Comparison of ENCODE assay signal across 17 mouse cellular contexts in the genomic region with DNA sequence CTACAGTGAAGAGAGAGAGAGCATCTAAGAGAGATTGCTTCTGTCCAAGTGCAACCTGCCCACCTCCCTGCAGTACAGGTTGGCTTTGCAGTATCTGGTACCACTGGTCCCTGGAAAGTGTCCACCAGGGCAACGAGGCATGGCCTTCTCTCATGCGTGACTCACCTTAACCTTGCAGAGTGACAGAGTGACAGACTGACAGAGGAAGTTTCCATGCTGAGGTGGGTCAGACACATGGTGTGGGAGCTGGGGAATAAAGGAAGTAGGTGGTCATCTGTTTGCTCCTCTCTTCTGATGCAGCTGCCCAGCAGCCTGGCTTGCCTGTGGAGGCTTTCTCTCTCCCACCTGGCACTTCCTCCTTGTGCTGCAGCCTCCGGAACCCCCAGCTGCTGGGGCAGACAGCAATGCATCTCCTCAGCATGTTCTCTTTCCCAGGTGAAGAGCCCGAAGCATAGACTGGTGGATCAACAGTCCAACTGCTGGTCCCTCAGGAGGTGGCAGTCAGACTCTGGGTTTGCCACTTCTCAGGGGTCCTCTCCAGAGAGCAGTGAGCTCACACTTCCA. TPM values are rescaled to one million over a fixed set of nuclear protein-coding genes. Genes with fewer than 3 reads are reported as not detected.
A peak's percentile ranks its signal among the peaks of the same experiment; 100 is the strongest.
DNase-seq lines count a peak whose midpoint lies in the region; ATAC-seq and TF ChIP-seq lines count a peak whose summit lies in the region.
"Had no signal": no experiment of that assay in that cellular context is flagged by ENCODE, and none has a peak within 500 bp of the region (broad histone marks: within the 10 kb centered on the region; RNA-seq: fewer than 3 reads in every experiment).

No protein-coding gene starts in this region.

- no peak overlapping the region for H3K4me3 ChIP-seq in CH12.LX (replicated peaks in 1 of 3; ENCODE audit: low read depth in 2 of 3, low read length in 2 of 3, poor library complexity in 1 of 3)
- H3K4me3 ChIP-seq in lung, adult 2 months (replicated peaks; ENCODE audit: extremely low read depth, low read depth, low read length): no peak overlapping the region
- H3K4me3 ChIP-seq: embryonic facial prominence, embryonic 12.5 days; hindbrain, embryonic 10.5 days; neural tube, embryonic 12.5 days had no signal

- peak; percentile 47 to 61 for DNase-seq in kidney, postnatal 25 days
- DNase-seq in kidney, adult 18-20 months: no peak
- DNase-seq in CH12.LX (ENCODE audit: extremely low read depth): peak; percentile 39
- peak; percentile 51 to 73 for DNase-seq in adrenal gland, postnatal 36 days
- DNase-seq in ovary, adult 18-20 months (ENCODE audit: low spot score): no peak
- no peak for DNase-seq in lung, adult 2 months
- DNase-seq: cerebellum, postnatal 14 days; gastrocnemius, postnatal 36 days; kidney, postnatal 4 days; layer of hippocampus, postnatal 36 days; right cerebral cortex, postnatal 4 days had no signal

- H3K9ac ChIP-seq in CH12.LX (ENCODE audit: insufficient read depth, low read depth): no peak overlapping the region
- H3K9ac ChIP-seq: embryonic facial prominence, embryonic 12.5 days; liver, embryonic 14.5 days; neural tube, embryonic 12.5 days had no signal

- H3K27me3 ChIP-seq in CH12.LX (replicated peaks): no peaks in the 10 kb centered on the region
- H3K27me3 ChIP-seq: embryonic facial prominence, embryonic 12.5 days; neural tube, embryonic 12.5 days had no signal

- peak overlapping the region; percentile 31; the same call in 1 of the 2 replicates for H3K27ac ChIP-seq in CH12.LX (ENCODE audit: insufficient read depth, low read depth)
- H3K27ac ChIP-seq: embryonic facial prominence, embryonic 12.5 days; hindbrain, embryonic 10.5 days; liver, embryonic 14.5 days; neural tube, embryonic 12.5 days had no signal

- H3K4me1 ChIP-seq in CH12.LX (ENCODE audit: control insufficient read depth in 1 of 2, insufficient read depth in 2 of 2): peaks cover 10 to 66% of the 10 kb centered on the region in 2 experiments
- peaks cover 6% of the 10 kb centered on the region for H3K4me1 ChIP-seq in lung, adult 2 months (ENCODE audit: control insufficient read depth, insufficient read depth, low read length)

- H3K4me2 ChIP-seq in CH12.LX (ENCODE audit: insufficient read depth, low read depth, poor library complexity, severe bottlenecking): no peak overlapping the region
- H3K4me2 ChIP-seq: embryonic facial prominence, embryonic 12.5 days; neural tube, embryonic 12.5 days had no signal

- TF ChIP-seq CTCF in CH12.LX (conservative IDR thresholded peaks at IDR 0.05 in 1 of 2, IDR thresholded peaks at IDR 0.05 in 1 of 2; ENCODE audit: low read depth in 2 of 2, low read length in 2 of 2): no peak
- TF ChIP-seq CTCF in lung, adult 2 months (IDR thresholded peaks at IDR 0.05; ENCODE audit: insufficient read depth, low read length): no peak

- peaks cover 31 to 79% of the 10 kb centered on the region in 2 experiments for H3K36me3 ChIP-seq in CH12.LX (replicated peaks in 1 of 2; ENCODE audit: control insufficient read depth in 1 of 2, insufficient read depth in 1 of 2, low read length in 1 of 2)

- peak; percentile 62 for ATAC-seq in megakaryocyte progenitor cell, adult 5-6 weeks (replicated peaks; ENCODE audit: poor library complexity)
- no peak for ATAC-seq in erythroblast, adult 5-6 weeks (replicated peaks; ENCODE audit: low FRiP score, poor library complexity, severe bottlenecking)

- H3K79me2 ChIP-seq in CH12.LX (replicated peaks; ENCODE audit: control insufficient read depth, extremely low read depth, insufficient read depth, poor library complexity, severe bottlenecking): no peaks in the 10 kb centered on the region

- in situ Hi-C loops in CH12.LX (cut with MboI; ENCODE audit: low pct_ligation_motif_present, low pct_unique_long_range_greater_than_20kb, low sequenced_read_pairs): no loop called here

- peak; percentile 63 for TF ChIP-seq EP300 in CH12.LX (IDR thresholded peaks at IDR 0.05; ENCODE audit: low read length)

- no peak for TF ChIP-seq RAD21 in CH12.LX (IDR thresholded peaks at IDR 0.05; ENCODE audit: low read depth, low read length)

- dilution Hi-C loops in CH12.LX (cut with MboI; ENCODE audit: extremely low pct_ligation_motif_present, extremely low pct_unique_long_range_greater_than_20kb, low sequenced_read_pairs): no loop called here

- TF ChIP-seq POLR2A in CH12.LX (IDR thresholded peaks at IDR 0.05; ENCODE audit: low read depth, low read length): no peak
- no peak for TF ChIP-seq POLR2A in lung, adult 2 months (IDR thresholded peaks at IDR 0.05; ENCODE audit: borderline replicate concordance, extremely low read depth, low read depth, low read length)

- 69% methylated on average over 4 of the region's 4 CpGs for WGBS in lung, adult 2 months

- H3K9me3 ChIP-seq in CH12.LX (replicated peaks; ENCODE audit: low read length): no peaks in the 10 kb centered on the region
- H3K9me3 ChIP-seq: embryonic facial prominence, embryonic 12.5 days; hindbrain, embryonic 10.5 days; neural tube, embryonic 12.5 days had no signal

TF ChIP-seq in CH12.LX, 34 proteins besides CTCF, POLR2A, EP300 and RAD21:
- TF ChIP-seq ZNF384 (IDR thresholded peaks at IDR 0.05; ENCODE audit: low read depth, low read length) (no peak), ETS1 (conservative IDR thresholded peaks at IDR 0.05; ENCODE audit: low read depth, low read length) (peak; percentile 33), UBTF (IDR thresholded peaks at IDR 0.05; ENCODE audit: low read depth, low read length) (no peak), KAT2A (IDR thresholded peaks at IDR 0.05; ENCODE audit: insufficient replicate concordance, low read length) (no peak), ELF1 (IDR thresholded peaks at IDR 0.05; ENCODE audit: low read depth, low read length) (no peak), USF2 (conservative IDR thresholded peaks at IDR 0.05; ENCODE audit: low read depth, low read length) (no peak), MEF2A (IDR thresholded peaks at IDR 0.05; ENCODE audit: borderline replicate concordance, low read depth, low read length) (no peak), NRF1 (IDR thresholded peaks at IDR 0.05; ENCODE audit: low read depth, low read length) (no peak), USF1 (IDR thresholded peaks at IDR 0.05; ENCODE audit: low read depth, low read length) (no peak), RCOR1 (conservative IDR thresholded peaks at IDR 0.05; ENCODE audit: low read depth, low read length) (no peak), PAX5 (IDR thresholded peaks at IDR 0.05; ENCODE audit: low read length) (no peak), BHLHE40 (IDR thresholded peaks at IDR 0.05; ENCODE audit: low read depth, low read length) (peak; percentile 47; the same call in 1 of the 2 replicates), ZKSCAN1 (IDR thresholded peaks at IDR 0.05; ENCODE audit: borderline replicate concordance, low read depth, low read length) (no peak), MAX (IDR thresholded peaks at IDR 0.05; ENCODE audit: low read length) (0 out of 2 replicates have a peak, but pooled peaks have one; percentile 12), HCFC1 (IDR thresholded peaks at IDR 0.05; ENCODE audit: low read depth, low read length) (no peak), JUND (conservative IDR thresholded peaks at IDR 0.05; ENCODE audit: low read depth, low read length) (no peak), SIN3A (IDR thresholded peaks at IDR 0.05; ENCODE audit: low read length) (no peak), MAZ (IDR thresholded peaks at IDR 0.05; ENCODE audit: low read depth, low read length) (no peak), JUN (IDR thresholded peaks at IDR 0.05; ENCODE audit: insufficient read depth, low read depth, low read length) (no peak), MAFK (IDR thresholded peaks at IDR 0.05; ENCODE audit: insufficient replicate concordance, low read length) (no peak), GABPA (IDR thresholded peaks at IDR 0.05; ENCODE audit: insufficient replicate concordance, low read depth, low read length) (no peak)
TF ChIP-seq in CH12.LX: peak in this region for 3.

RNA-seq across cellular contexts. Expression of a gene that starts 55.9 kb away (rescaled TPM):
- 21.2 and 23.4 TPM in 2 replicates for total RNA-seq in CH12.LX (2012; rRNA removed)
- 15.4 and 15.5 TPM in 2 replicates for total RNA-seq in CH12.LX (2014; rRNA removed)
- 61.5 TPM in 2 replicates for polyA plus RNA-seq in CH12.LX (2012; ENCODE audit: insufficient read length, low read depth)
- total RNA-seq in adrenal gland, postnatal 36 days (2021): 10 to 100 TPM; 51.6 to 52.4 TPM
- 12.1 and 19.4 TPM in 2 replicates for total RNA-seq in megakaryocyte progenitor cell, adult 5-6 weeks (2015)
- 20.4 and 21.8 TPM in 2 replicates for total RNA-seq in megakaryocyte progenitor cell, adult 5-6 weeks (2017)
- total RNA-seq in erythroblast, adult 5-6 weeks (2015; ENCODE audit: low replicate concordance): 5.4 and 8.6 TPM in 2 replicates
- total RNA-seq in erythroblast, adult 5-6 weeks (2017; ENCODE audit: low replicate concordance): 2.9 and 5.3 TPM in 2 replicates
- 14.6 and 14.7 TPM in 2 replicates for polyA plus RNA-seq in lung, adult 2 months (2012; rRNA removed)

Comparison
In these comparisons a context has a peak if more than half of its experiments do, and no peak if none do; other contexts are left out.
1. DNase-seq: peak in kidney, postnatal 25 days (2 of 2), CH12.LX (single experiment) and adrenal gland, postnatal 36 days (2 of 2); none in kidney, adult 18-20 months (single experiment), ovary, adult 18-20 months (single experiment) and lung, adult 2 months (single experiment).